Mouse (Mus musculus) cerebellum, adult 11-12 months (tissue): ENCODE data around the gene Ctnnd1.

Experiments used
- DNase-seq: peaks from one replicate; pipeline ENCODE4 v3.0.0; 2022

Gene Ctnnd1

GRCm38 (mm10) chr2:84599270-84599888, 51.2 kb downstream of the Ctnnd1 start:
- DNase-seq = no peak

- no peak for DNase-seq
Observed at GRCm38 (mm10) chr2:84597123-84597522, 53.4 kb downstream of the Ctnnd1 start.

- no peak for DNase-seq
Observed at GRCm38 (mm10) chr2:84592801-84593200, 57.8 kb downstream of the Ctnnd1 start.

- DNase-seq = no peak
Observed at GRCm38 (mm10) chr2:84585700-84586099, 64.9 kb downstream of the Ctnnd1 start.

GRCm38 (mm10) chr2:84582286-84582685, 68.3 kb downstream of the Ctnnd1 start:
- no peak for DNase-seq

GRCm38 (mm10) chr2:84581208-84581607, 69.4 kb downstream of the Ctnnd1 start:
- no peak for DNase-seq

GRCm38 (mm10) chr2:84579311-84579710, 71.3 kb downstream of the Ctnnd1 start:
- no peak for DNase-seq

- no peak for DNase-seq
Observed at GRCm38 (mm10) chr2:84574130-84574529, 76.4 kb downstream of the Ctnnd1 start.

- no peak for DNase-seq
Observed at GRCm38 (mm10) chr2:84556888-84557514, 93.6 kb downstream of the Ctnnd1 start.

- no peak for DNase-seq
Observed at GRCm38 (mm10) chr2:84551390-84552100, 99.0 kb downstream of the Ctnnd1 start.
